Mouse (Mus musculus) G1E-ER4 (cell line): Measurements from ENCODE around the gene Gpc5. TPM values are rescaled to one million over a fixed set of nuclear protein-coding genes. Genes with fewer than 3 reads are reported as not detected.

Experiments
- GATA1 ChIP-seq: IDR thresholded peaks from one replicate; pipeline ENCODE4 v1.8.0; 2012; ENCODE audit warnings: low read length, inconsistent platforms
- polyA plus RNA-seq: library from polyadenylated mRNA; stranded (reverse); fragments of >175 nt; gene quantifications from 2 replicates; pipeline ENCODE4 v1.2.3, GENCODE M21; 2012

Gene Gpc5
- polyA plus RNA-seq, 1 experiment = not detected

DNA sequence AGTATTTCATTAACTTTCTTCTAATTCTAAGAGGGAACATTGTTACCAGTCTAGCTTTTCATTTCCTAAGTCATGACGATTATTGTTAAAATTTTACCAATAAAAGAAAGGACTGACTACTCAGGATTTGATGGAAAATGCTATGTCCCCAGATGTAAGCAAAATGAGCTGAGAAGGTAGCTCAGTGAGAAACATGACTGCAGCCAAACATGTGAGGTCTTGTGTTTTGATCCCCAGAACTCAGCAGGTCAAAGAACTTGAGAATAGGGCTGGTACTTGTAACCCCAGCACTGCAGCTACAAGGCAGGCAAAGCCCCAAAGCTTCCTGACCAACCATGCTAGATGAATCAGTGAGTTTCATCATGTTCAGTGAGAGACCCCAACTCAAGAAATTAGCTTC, 318.9 kb downstream of the Gpc5 start:
- no peak for TF ChIP-seq GATA1

- no peak for TF ChIP-seq GATA1
These were observed 319.6 kb downstream of the Gpc5 start for GRCm38 (mm10) chr14:115411513-115412174.

- TF ChIP-seq GATA1 = no peak
These were observed 320.8 kb downstream of the Gpc5 start for GRCm38 (mm10) chr14:115412821-115413220.

DNA sequence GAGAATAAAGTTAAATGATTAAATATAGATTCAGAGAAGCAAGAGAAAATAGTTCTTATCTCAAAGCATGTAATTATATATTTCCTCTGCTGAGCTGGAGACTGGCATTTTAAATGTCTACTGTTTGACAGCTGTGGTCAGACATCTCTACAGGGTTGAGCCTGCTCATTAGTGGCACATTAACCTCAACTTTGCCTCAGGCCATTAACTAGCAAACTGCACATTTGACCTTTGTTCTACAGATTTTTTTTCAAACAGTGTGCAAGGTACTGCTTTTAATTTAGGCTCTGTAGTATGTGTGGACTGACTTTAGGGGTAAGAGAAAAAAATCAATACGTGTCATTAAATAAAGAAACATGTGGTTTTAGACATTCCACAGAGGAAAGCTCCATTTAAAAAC, 321.4 kb downstream of the Gpc5 start:
- TF ChIP-seq GATA1 = no peak

DNA sequence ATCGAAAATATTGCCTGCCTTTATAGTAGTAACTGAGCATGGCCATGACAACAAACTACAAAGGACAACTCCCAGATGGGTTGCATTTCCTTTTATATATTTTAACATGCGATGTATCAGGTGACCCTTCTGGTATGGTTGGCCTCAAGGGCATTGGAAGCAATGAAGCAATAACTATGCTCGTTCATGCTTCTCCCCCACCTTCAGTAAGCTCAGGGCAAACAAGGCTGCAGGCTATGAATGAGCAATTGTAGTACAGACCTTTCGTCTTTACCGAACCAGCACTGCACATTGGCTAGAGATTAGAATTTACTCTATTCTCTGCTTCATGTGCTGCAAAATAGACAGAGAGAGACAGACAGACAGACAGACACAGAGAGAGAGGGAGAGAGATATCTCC, 322.5 kb downstream of the Gpc5 start:
- no peak for TF ChIP-seq GATA1

DNA sequence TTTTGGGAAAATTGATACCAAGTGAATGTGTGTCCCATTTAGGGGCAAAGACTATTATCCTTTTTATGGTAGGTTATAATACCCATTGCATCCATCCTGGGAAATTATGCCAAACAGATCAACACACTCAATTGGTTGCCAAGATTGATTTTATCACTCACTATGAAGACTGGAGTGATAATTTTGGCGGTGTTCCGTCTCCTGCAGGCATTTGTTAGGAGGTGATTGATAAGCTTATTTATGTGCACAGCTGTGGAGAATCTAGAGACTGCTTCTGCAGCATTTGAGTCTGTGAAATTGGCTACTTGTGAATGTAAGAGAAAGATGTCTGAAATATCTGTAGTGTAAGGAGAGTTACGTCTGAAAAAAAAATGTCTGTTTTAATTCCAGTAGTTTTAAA, 340.0 kb downstream of the Gpc5 start:
- no peak for TF ChIP-seq GATA1

DNA sequence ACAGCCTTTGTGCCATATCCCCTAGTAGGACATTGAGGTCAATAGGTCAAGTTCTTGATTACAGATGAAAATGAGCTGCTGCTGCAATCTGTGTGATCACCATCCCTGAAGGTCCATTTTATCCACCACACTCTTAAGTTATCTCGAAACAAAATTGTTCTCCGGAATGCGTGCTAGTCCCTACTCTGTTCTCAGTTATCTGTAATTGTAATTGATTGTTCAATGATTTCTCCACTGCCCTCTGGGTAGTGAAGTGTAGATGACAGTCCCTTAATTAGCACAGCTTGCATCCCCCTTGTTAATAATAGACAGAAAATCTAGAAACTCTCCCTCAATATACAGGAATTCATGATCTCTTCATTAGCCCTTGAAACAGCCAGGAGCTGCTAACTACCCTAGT, 340.4 kb downstream of the Gpc5 start:
- no peak for TF ChIP-seq GATA1

DNA sequence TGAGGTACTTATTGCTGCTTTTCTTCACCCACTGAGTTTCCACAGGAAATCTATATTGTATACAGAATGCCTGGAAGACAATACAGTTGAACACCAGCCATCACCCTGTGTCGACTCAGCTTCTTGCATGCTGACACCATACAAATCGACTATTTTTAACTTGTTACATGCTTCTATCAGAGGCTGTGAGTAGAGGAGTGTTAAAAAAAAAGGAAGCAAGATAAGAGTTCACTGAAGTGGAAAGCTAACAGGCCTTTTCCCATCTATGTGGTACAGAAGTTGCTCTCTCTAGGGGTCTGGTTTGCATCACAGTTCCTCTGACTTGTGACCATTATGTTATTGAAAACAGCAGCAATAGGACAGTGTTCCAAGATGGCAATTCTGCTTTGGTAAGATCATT, 344.6 kb downstream of the Gpc5 start:
- no peak for TF ChIP-seq GATA1

DNA sequence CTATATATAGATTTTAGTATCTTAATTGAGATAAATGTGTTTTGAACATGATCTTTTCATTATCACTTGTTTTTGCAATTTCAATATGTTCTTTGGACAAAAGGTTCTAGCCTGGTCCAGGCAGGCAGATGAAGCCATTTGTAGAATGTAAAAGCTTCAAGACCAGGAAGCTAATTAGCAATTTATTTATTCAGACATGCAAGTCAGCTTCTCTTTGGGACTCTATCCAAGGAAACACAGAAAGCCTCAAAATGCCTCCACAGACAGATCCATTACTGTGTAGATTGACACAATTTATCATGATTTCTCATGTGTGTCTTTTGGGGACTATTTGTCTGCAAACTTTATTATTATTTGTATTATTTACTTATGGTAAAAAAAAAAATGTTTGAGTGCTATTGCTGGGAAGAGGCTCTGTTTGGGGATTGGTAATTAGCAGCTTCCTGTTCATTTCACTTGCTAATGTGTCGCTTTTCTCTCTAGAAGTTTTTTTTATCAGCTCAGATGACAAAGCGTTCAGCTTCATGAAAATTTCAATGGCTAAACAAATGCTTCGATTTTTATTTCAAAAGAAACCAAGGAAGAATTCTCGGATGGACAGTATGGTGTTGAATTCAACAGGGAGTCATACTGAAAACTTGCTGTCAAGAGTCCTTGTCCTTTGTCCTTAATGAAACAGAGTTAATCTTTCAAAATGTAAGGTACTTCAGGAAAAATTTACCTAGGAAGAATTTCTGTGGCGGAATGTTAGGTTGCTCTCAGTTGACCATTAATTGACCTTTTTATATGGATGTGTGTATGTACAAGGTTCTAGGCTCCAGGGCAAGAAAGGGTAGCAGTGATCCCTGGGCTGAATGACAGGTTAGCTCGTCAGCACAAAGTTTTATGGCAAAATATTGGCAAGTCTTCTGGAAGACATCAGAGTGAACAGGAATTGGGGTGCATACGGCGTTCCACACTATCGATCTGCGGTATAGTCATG, 353.1 kb downstream of the Gpc5 start:
- TF ChIP-seq GATA1 = no peak

GRCm38 (mm10) chr14:115450938-115451337, 358.9 kb downstream of the Gpc5 start:
- TF ChIP-seq GATA1 = no peak

DNA sequence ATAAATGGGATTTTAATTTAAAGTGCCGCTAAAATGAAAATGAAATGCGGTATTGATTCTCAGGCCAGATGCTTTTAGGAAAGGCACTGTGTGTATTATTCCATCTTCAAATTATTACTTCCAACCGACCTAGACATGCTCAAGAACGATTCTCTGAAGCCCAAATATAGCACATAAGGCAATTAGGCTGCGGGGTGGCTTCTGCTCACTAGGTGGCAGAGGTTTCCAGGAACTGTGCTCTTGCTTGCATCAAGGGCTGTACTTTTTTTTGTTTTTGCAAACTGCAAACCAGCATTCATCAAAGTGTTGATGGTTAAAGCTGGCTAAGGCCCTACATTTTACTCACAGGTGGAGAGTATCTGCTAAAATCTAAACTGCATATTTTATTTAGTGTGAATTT, 375.9 kb downstream of the Gpc5 start:
- no peak for TF ChIP-seq GATA1

GRCm38 (mm10) chr14:115475234-115475633, 383.2 kb downstream of the Gpc5 start:
- no peak for TF ChIP-seq GATA1

DNA sequence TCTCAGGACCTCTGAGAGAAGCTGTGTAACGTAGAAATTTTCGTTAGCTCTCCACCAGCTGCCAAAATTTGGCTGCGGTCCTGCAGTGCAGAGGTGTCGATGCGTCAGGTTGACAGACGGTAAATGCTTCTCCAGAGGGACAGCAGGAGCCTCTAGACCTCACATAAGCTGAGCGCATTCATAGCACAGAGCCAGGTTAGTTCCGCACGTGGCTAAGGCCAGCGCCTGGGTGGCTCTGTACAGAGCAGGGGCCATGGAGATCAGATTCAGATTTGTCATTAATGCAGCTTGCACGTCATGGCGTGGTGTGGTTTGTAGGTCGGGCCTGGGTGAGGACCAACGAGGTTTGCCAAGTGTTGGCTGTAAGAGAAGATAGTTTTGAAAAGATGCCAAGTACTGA, 385.3 kb downstream of the Gpc5 start:
- TF ChIP-seq GATA1 = no peak

DNA sequence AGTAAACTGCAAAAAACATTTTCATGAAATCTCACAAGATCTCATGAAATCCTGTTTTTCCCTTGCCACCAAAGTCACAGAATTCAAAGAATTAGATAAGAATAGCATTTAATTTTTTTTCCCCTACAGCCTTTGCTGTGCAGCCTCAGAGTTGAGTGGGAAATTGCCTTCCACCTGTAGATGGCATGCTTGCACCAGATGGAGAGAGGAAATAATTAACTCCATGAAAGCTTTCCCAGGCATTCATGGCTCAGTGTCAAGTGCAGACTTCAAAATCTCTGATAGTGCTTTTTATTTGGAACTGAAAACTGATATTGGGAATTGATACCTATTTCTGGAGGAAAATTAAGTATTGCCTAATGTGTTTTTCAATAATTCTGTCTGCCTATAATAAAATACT, 393.1 kb downstream of the Gpc5 start:
- no peak for TF ChIP-seq GATA1

- no peak for TF ChIP-seq GATA1
These were observed 408.8 kb downstream of the Gpc5 start for GRCm38 (mm10) chr14:115500794-115501193.

- no peak for TF ChIP-seq GATA1
These were observed 454.7 kb downstream of the Gpc5 start for GRCm38 (mm10) chr14:115546516-115547282.
